Mouse (Mus musculus) limb, embryonic 14.5 days (tissue): Measurements from ENCODE around the gene Atp11a. TPM values are rescaled to one million over a fixed set of nuclear protein-coding genes. Genes with fewer than 3 reads are reported as not detected.

Experiments
- ATAC-seq: fragments of 200-750 bp; cut with Nextera tagmentation; 2 replicates; pipeline ENCODE4 v1.8.0; 2017; ENCODE audit warnings: low read depth, moderate number of reproducible peaks, moderate TSS enrichment; ENCODE audit not compliant: low FRiP score
- DNase-seq: peaks from one replicate; pipeline ENCODE4 v3.0.0-alpha.2; 2015; ENCODE audit warnings: low spot score
- H3K27ac ChIP-seq: fragments of 300-500 bp; sonication (generic); replicated peaks from 2 replicates; pipeline ENCODE4 v1.5.1; 2014; ENCODE audit warnings: low read depth, mild to moderate bottlenecking, low read length, moderate library complexity, mixed read lengths
- H3K27me3 ChIP-seq: fragments of 300-500 bp; sonication (generic); 2 replicates; pipeline ENCODE4 v1.6.1; 2014; ENCODE audit warnings: low read length, mixed read lengths; ENCODE audit not compliant: control insufficient read depth, insufficient read depth
- H3K36me3 ChIP-seq: fragments of 300-500 bp; sonication (generic); 2 replicates; pipeline ENCODE4 v1.6.1; 2014; ENCODE audit warnings: mild to moderate bottlenecking, low read length, moderate library complexity, mixed read lengths; ENCODE audit not compliant: control insufficient read depth, insufficient read depth
- H3K4me1 ChIP-seq: fragments of 300-500 bp; sonication (generic); 2 replicates; pipeline ENCODE4 v1.6.1; 2014; ENCODE audit warnings: antibody characterized with exemption, low read length, mixed read lengths; ENCODE audit not compliant: control insufficient read depth, insufficient read depth
- H3K4me2 ChIP-seq: fragments of 300-500 bp; sonication (generic); replicated peaks from 2 replicates; pipeline ENCODE4 v1.6.1; 2014; ENCODE audit warnings: low read depth, mild to moderate bottlenecking, low read length, moderate library complexity; ENCODE audit not compliant: severe bottlenecking
- H3K4me3 ChIP-seq: fragments of 300-500 bp; sonication (generic); replicated peaks from 2 replicates; pipeline ENCODE4 v1.5.1; 2014; ENCODE audit warnings: low read length
- H3K9ac ChIP-seq: fragments of 300-500 bp; sonication (generic); 2 replicates; pipeline ENCODE4 v1.6.1; 2014; ENCODE audit warnings: mild to moderate bottlenecking, low read depth, low read length, moderate library complexity; ENCODE audit not compliant: severe bottlenecking
- H3K9me3 ChIP-seq: fragments of 300-500 bp; sonication (generic); 2 replicates; pipeline ENCODE4 v1.6.1; 2016; ENCODE audit warnings: low read length; ENCODE audit not compliant: control insufficient read depth
- POLR2A ChIP-seq: fragments of 200-500 bp; IDR thresholded peaks from 2 replicates; pipeline ENCODE4 v1.8.0; 2012; ENCODE audit warnings: inconsistent platforms, mild to moderate bottlenecking, moderate library complexity, borderline replicate concordance; ENCODE audit not compliant: insufficient read depth, insufficient read length; ENCODE audit errors: extremely low read depth
- WGBS: fragments of 180-500 bp; shearing (Covaris S2); extraction: QIAGEN DNeasy Blood & Tissue Kit; methylation state at CpG from one replicate; pipeline ENCODE4 v1.1.7; 2014; 5-methylcytosine and 5-hydroxymethylcytosine counted together
- polyA plus RNA-seq, 2 experiments: library from polyadenylated mRNA; depleted of rRNA in 1 of 2; stranded (reverse) in 1 of 2; unstranded in 1 of 2; fragments of >200 nt; fragmentation: Nextera tagmentation in 1 of 2; extraction: Ambion mirVana in 1 of 2; gene quantifications; 2 replicates each; pipeline versions ENCODE4 v1.2.1 to v1.2.3; 2012 to 2014

Gene Atp11a
- polyA plus RNA-seq, 2 experiments: 26.0 to 81.8 TPM

- Histone ChIP-seq H3K27ac (no peak overlapping the region), H3K4me3 (no peak overlapping the region), H3K4me2 (no peak overlapping the region), H3K4me1 (no peaks in the 10 kb centered on the region), H3K36me3 (peaks cover 72% of the 10 kb centered on the region), H3K9ac (no peak overlapping the region), H3K9me3 (no peaks in the 10 kb centered on the region), H3K27me3 (no peaks in the 10 kb centered on the region)
- ATAC-seq: no peak
- WGBS: 84% methylated on average over 7 of the region's 7 CpGs
- no peak for TF ChIP-seq POLR2A
- DNase-seq: no peak
These were observed 84.0 kb downstream of the Atp11a start for GRCm38 (mm10) chr8:12840834-12841233.

- no peak for DNase-seq
- 97% methylated on average over 11 of the region's 11 CpGs for WGBS
- H3K9ac ChIP-seq: no peak overlapping the region
- H3K36me3 ChIP-seq: peaks cover 75% of the 10 kb centered on the region
- TF ChIP-seq POLR2A: no peak
- no peaks in the 10 kb centered on the region for H3K9me3 ChIP-seq
- no peaks in the 10 kb centered on the region for H3K4me1 ChIP-seq
- H3K27me3 ChIP-seq: no peaks in the 10 kb centered on the region
- H3K4me2 ChIP-seq: no peak overlapping the region
- H3K27ac ChIP-seq: no peak overlapping the region
- ATAC-seq: no peak
- H3K4me3 ChIP-seq: no peak overlapping the region
These were observed 85.7 kb downstream of the Atp11a start for GRCm38 (mm10) chr8:12842342-12842995.

GRCm38 (mm10) chr8:12844347-12844950 lies 87.6 kb downstream of the Atp11a start:
- H3K4me2 ChIP-seq: no peak overlapping the region
- H3K9me3 ChIP-seq: no peaks in the 10 kb centered on the region
- no peak for TF ChIP-seq POLR2A
- ATAC-seq: no peak
- no peak for DNase-seq
- peaks cover 80% of the 10 kb centered on the region for H3K36me3 ChIP-seq
- no peak overlapping the region for H3K9ac ChIP-seq
- no peaks in the 10 kb centered on the region for H3K27me3 ChIP-seq
- H3K4me3 ChIP-seq: no peak overlapping the region
- 93% methylated on average over 16 of the region's 16 CpGs for WGBS
- H3K4me1 ChIP-seq: no peaks in the 10 kb centered on the region
- H3K27ac ChIP-seq: no peak overlapping the region

- Histone ChIP-seq H3K4me3 (no peak overlapping the region), H3K9me3 (no peaks in the 10 kb centered on the region), H3K36me3 (peaks cover 86% of the 10 kb centered on the region), H3K27me3 (no peaks in the 10 kb centered on the region), H3K27ac (no peak overlapping the region), H3K4me2 (no peak overlapping the region), H3K9ac (no peak overlapping the region), H3K4me1 (no peaks in the 10 kb centered on the region)
- 90% methylated on average over 6 of the region's 6 CpGs for WGBS
- no peak for TF ChIP-seq POLR2A
- no peak for ATAC-seq
- no peak for DNase-seq
These were observed 89.6 kb downstream of the Atp11a start for GRCm38 (mm10) chr8:12846447-12846846.

GRCm38 (mm10) chr8:12851241-12851640 lies 94.4 kb downstream of the Atp11a start:
- 85% methylated on average over 10 of the region's 10 CpGs for WGBS

More at GRCm38 (mm10) chr8:12851241-12851640, 94.4 kb downstream of the Atp11a start:
- no peak for TF ChIP-seq POLR2A
- H3K36me3 ChIP-seq: peaks cover 59% of the 10 kb centered on the region
- no peaks in the 10 kb centered on the region for H3K9me3 ChIP-seq
- no peak overlapping the region for H3K27ac ChIP-seq
- no peak overlapping the region for H3K4me3 ChIP-seq
- ATAC-seq (no peak), DNase-seq (no peak)
- H3K27me3 ChIP-seq: no peaks in the 10 kb centered on the region
- no peaks in the 10 kb centered on the region for H3K4me1 ChIP-seq
- no peak overlapping the region for H3K9ac ChIP-seq
- no peak overlapping the region for H3K4me2 ChIP-seq
